Mouse (Mus musculus) lung, postnatal 0 days (tissue): ENCODE data around the gene Cnksr2. TPM values are rescaled to one million over a fixed set of nuclear protein-coding genes. Genes with fewer than 3 reads are reported as not detected.

Source experiments
- ATAC-seq: fragments of 200-750 bp; cut with Nextera tagmentation; 2 replicates; pipeline ENCODE4 v1.8.0; 2017; ENCODE audit warnings: moderate library complexity
- DNase-seq: peaks from one replicate; pipeline ENCODE4 v3.0.0-alpha.2; 2016; ENCODE audit warnings: low spot score
- H3K27ac ChIP-seq: fragments of 300-500 bp; sonication (generic); 2 replicates; pipeline ENCODE4 v1.5.1; 2014; ENCODE audit warnings: antibody characterized with exemption, mild to moderate bottlenecking, low read length, mixed read lengths
- H3K27me3 ChIP-seq: fragments of 300-500 bp; sonication (generic); replicated peaks from 2 replicates; pipeline ENCODE4 v1.6.1; 2014; ENCODE audit warnings: low read length, mixed read lengths; ENCODE audit not compliant: insufficient read depth
- H3K36me3 ChIP-seq: fragments of 300-500 bp; sonication (generic); 2 replicates; pipeline ENCODE4 v1.6.1; 2014; ENCODE audit warnings: low read length, mixed read lengths; ENCODE audit not compliant: insufficient read depth
- H3K4me1 ChIP-seq: fragments of 300-500 bp; sonication (generic); 2 replicates; pipeline ENCODE4 v1.6.1; 2014; ENCODE audit warnings: antibody characterized with exemption, low read depth, low read length, mixed read lengths; ENCODE audit not compliant: insufficient read depth
- H3K4me2 ChIP-seq: fragments of 300-500 bp; sonication (generic); replicated peaks from 2 replicates; pipeline ENCODE4 v1.6.1; 2014; ENCODE audit warnings: low read depth, mild to moderate bottlenecking, low read length, moderate library complexity, mixed read lengths
- H3K4me3 ChIP-seq: fragments of 300-500 bp; sonication (generic); 2 replicates; pipeline ENCODE4 v1.5.1; 2014; ENCODE audit warnings: low read depth, low read length
- H3K9ac ChIP-seq: fragments of 300-500 bp; sonication (generic); replicated peaks from 2 replicates; pipeline ENCODE4 v1.6.1; 2014; ENCODE audit warnings: low read depth, mild to moderate bottlenecking
- H3K9me3 ChIP-seq: fragments of 300-500 bp; sonication (generic); 2 replicates; pipeline ENCODE4 v1.6.1; 2016; ENCODE audit warnings: low read length, mixed read lengths
- CTCF ChIP-seq: IDR thresholded peaks from 2 replicates; pipeline ENCODE4 v1.5.1; 2016; ENCODE audit warnings: antibody characterized with exemption, mild to moderate bottlenecking
- EP300 ChIP-seq: IDR thresholded peaks from 2 replicates; pipeline ENCODE4 v1.6.1; 2016; ENCODE audit warnings: antibody characterized with exemption, mild to moderate bottlenecking, control low read depth
- WGBS: fragments of 180-500 bp; shearing (Covaris S2); extraction: QIAGEN DNeasy Blood & Tissue Kit; methylation state at CpG from one replicate; pipeline ENCODE4 v1.1.7; 2014; 5-methylcytosine and 5-hydroxymethylcytosine counted together
- polyA plus RNA-seq: library from polyadenylated mRNA; unstranded; fragments of >200 nt; fragmentation: Nextera tagmentation; extraction: Ambion mirVana; gene quantifications from 2 replicates; pipeline ENCODE4 v1.2.1, GENCODE M21; 2015

The Cnksr2 gene
- polyA plus RNA-seq, result 0.33 and 0.46 TPM in 2 replicates

- no peaks in the 10 kb centered on the region for H3K36me3 ChIP-seq
- H3K27ac ChIP-seq, result no peak within 1 kb of the TSS
- WGBS, result 21% methylated on average over 17 of the region's 99 CpGs
- TF ChIP-seq CTCF (no peak; the same call in 1 of the 2 replicates), EP300 (no peak)
- no peak within 1 kb of the TSS for H3K9ac ChIP-seq
- H3K4me3 ChIP-seq, result peak within 1 kb of the TSS; percentile 49
- ATAC-seq, result peak; percentile 59
- no peaks in the 10 kb centered on the region for H3K9me3 ChIP-seq
- no peaks in the 10 kb centered on the region for H3K4me1 ChIP-seq
- H3K27me3 ChIP-seq, result no peaks in the 10 kb centered on the region
- peak; percentile 13 for DNase-seq
- H3K4me2 ChIP-seq, result peak within 1 kb of the TSS; percentile 71
These were observed at the start of gene Cnksr2 for GRCm38 (mm10) chrX:158043057-158043843. Cnksr2 (minus strand) TSS chrX:158043294.

DNA sequence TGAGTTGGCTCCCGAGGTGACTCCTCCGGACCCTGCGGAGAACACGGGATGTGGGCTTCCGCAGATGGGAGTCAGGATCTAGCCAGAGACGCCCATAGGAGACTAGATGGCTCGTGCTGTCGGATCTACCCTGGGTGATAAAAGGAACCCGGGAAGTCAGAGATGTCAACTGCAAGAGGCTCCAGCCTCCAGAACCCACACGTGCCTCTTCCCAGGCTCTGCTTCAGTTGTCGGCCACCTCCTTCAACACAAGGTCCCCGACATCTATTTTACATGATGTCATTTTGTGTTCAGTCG lies 698 bp upstream of the Cnksr2 start:
- H3K27ac ChIP-seq, result no peak overlapping the region
- DNase-seq, result no peak
- H3K4me2 ChIP-seq, result peak overlapping the region; percentile 71
- no peaks in the 10 kb centered on the region for H3K4me1 ChIP-seq
- no peak overlapping the region for H3K9ac ChIP-seq
- TF ChIP-seq CTCF (no peak), EP300 (no peak)
- no peaks in the 10 kb centered on the region for H3K9me3 ChIP-seq
- H3K4me3 ChIP-seq, result peak overlapping the region; percentile 49
- no peaks in the 10 kb centered on the region for H3K36me3 ChIP-seq
- ATAC-seq, result no peak
- no peaks in the 10 kb centered on the region for H3K27me3 ChIP-seq
- 20% methylated on average over 12 of the region's 13 CpGs for WGBS

GRCm38 (mm10) chrX:158042255-158043056 lies 638 bp downstream of the Cnksr2 start:
- no peaks in the 10 kb centered on the region for H3K27me3 ChIP-seq
- no peak for DNase-seq
- H3K4me3 ChIP-seq, result peak overlapping the region; percentile 49
- peak; percentile 23 for ATAC-seq
- no peak overlapping the region for H3K27ac ChIP-seq
- H3K4me1 ChIP-seq, result no peaks in the 10 kb centered on the region
- TF ChIP-seq EP300 (no peak), CTCF (peak; percentile 23; the same call in 1 of the 2 replicates)
- H3K9me3 ChIP-seq, result no peaks in the 10 kb centered on the region
- H3K9ac ChIP-seq, result no peak overlapping the region
- no peaks in the 10 kb centered on the region for H3K36me3 ChIP-seq
- 8% methylated on average over 42 of the region's 62 CpGs for WGBS
- peak overlapping the region; percentile 71 for H3K4me2 ChIP-seq

DNA sequence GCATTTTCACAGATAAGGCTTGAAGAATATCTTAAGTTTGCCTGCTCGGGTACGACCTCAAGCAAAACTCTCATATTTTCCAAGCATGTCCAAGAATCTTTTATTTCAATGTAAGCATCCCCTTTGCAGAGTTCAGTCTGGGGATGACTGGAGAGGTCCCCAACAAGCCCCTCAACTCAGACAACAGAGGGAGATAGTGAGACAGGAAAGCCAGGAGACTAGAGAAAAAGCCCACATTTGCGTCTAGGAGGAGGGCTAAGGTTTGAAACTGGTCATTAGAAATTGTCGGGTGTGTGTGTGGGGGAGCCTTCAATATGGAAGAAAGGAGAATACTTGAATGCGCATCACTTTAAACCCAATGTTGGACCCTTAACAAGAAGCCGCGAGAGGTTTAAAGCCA lies 1.4 kb downstream of the Cnksr2 start:
- H3K27ac ChIP-seq, result no peak overlapping the region
- TF ChIP-seq EP300, result no peak
- TF ChIP-seq CTCF, result peak; percentile 14; the same call in 1 of the 2 replicates
- peak overlapping the region; percentile 71 for H3K4me2 ChIP-seq
- no peaks in the 10 kb centered on the region for H3K4me1 ChIP-seq
- H3K27me3 ChIP-seq, result no peaks in the 10 kb centered on the region
- WGBS, result 18% methylated on average over 7 of the region's 7 CpGs
- no peak for ATAC-seq
- H3K9me3 ChIP-seq, result no peaks in the 10 kb centered on the region
- H3K4me3 ChIP-seq, result no peak overlapping the region; the same call in 1 of the 2 replicates
- no peak overlapping the region for H3K9ac ChIP-seq
- DNase-seq, result no peak
- no peaks in the 10 kb centered on the region for H3K36me3 ChIP-seq

- Histone ChIP-seq H3K27me3 (no peaks in the 10 kb centered on the region), H3K4me1 (no peaks in the 10 kb centered on the region), H3K36me3 (no peaks in the 10 kb centered on the region), H3K9ac (no peak overlapping the region), H3K9me3 (no peaks in the 10 kb centered on the region), H3K4me3 (no peak overlapping the region), H3K4me2 (no peak overlapping the region), H3K27ac (no peak overlapping the region)
- TF ChIP-seq EP300, result no peak
- peak; percentile 62 for TF ChIP-seq CTCF
- ATAC-seq, result no peak
- peak; percentile 34 for DNase-seq
These were observed 91.4 kb downstream of the Cnksr2 start for GRCm38 (mm10) chrX:157951698-157952097.

- no peaks in the 10 kb centered on the region for H3K4me1 ChIP-seq
- H3K27ac ChIP-seq, result no peak overlapping the region
- no peak overlapping the region for H3K9ac ChIP-seq
- ATAC-seq (no peak), DNase-seq (no peak)
- H3K27me3 ChIP-seq, result no peaks in the 10 kb centered on the region
- TF ChIP-seq EP300 (no peak), CTCF (no peak)
- H3K4me2 ChIP-seq, result no peak overlapping the region
- no peaks in the 10 kb centered on the region for H3K9me3 ChIP-seq
- WGBS, result 71% methylated on average over 1 of the region's 1 CpGs
- H3K4me3 ChIP-seq, result no peak overlapping the region
- no peaks in the 10 kb centered on the region for H3K36me3 ChIP-seq
These were observed 93.8 kb downstream of the Cnksr2 start for GRCm38 (mm10) chrX:157949256-157949655.
